Comparison of ENCODE assay signal across 9 mouse cellular contexts in genomic region chr10:29534830-29535227, GRCm38 (mm10). TPM values are rescaled to one million over a fixed set of nuclear protein-coding genes. Genes with fewer than 3 reads are reported as not detected.
DNase-seq lines count a peak whose midpoint lies in the region; ATAC-seq and TF ChIP-seq lines count a peak whose summit lies in the region.
"Had no signal": no experiment of that assay in that cellular context is flagged by ENCODE, and none has a peak within 500 bp of the region (broad histone marks: within the 10 kb centered on the region; RNA-seq: fewer than 3 reads in every experiment).

No protein-coding gene starts in this region.

- DNase-seq in kidney, postnatal 0 days (ENCODE audit: low spot score) = peak; percentile 36
- no peak for DNase-seq in kidney, adult 11 months
- peak; percentile 48 for DNase-seq in limb, embryonic 10.5 days (ENCODE audit: low spot score)
- no peak for DNase-seq in ovary, postnatal 36 days (ENCODE audit: low spot score)
- DNase-seq in B cell, adult 2 months = no peak

- H3K4me2 ChIP-seq in kidney, postnatal 0 days (ENCODE audit: low read length) = peak overlapping the region; percentile 93
- peak overlapping the region; percentile 91 for H3K4me2 ChIP-seq in embryonic facial prominence, embryonic 13.5 days

- peak overlapping the region; percentile 55 for H3K4me3 ChIP-seq in kidney, postnatal 0 days (replicated peaks; ENCODE audit: low read depth, low read length)
- H3K4me3 ChIP-seq in embryonic facial prominence, embryonic 13.5 days = peak overlapping the region; percentile 78
- peak overlapping the region; percentile 74 for H3K4me3 ChIP-seq in limb, embryonic 10.5 days
- H3K4me3 ChIP-seq in olfactory bulb, adult 2 months (ENCODE audit: insufficient read depth, low read depth, low read length) = peak overlapping the region; percentile 92

- TF ChIP-seq CTCF in kidney, postnatal 0 days (IDR thresholded peaks at IDR 0.05; ENCODE audit: low read depth) = no peak
- TF ChIP-seq CTCF in olfactory bulb, adult 2 months (IDR thresholded peaks at IDR 0.05; ENCODE audit: insufficient read depth, low read depth, low read length) = no peak

- no peak for TF ChIP-seq POLR2A in olfactory bulb, adult 2 months (IDR thresholded peaks at IDR 0.05; ENCODE audit: insufficient read depth, low read depth, low read length)

- no peaks in the 10 kb centered on the region for H3K36me3 ChIP-seq in kidney, postnatal 0 days (ENCODE audit: insufficient read depth, low read length)
- H3K36me3 ChIP-seq in embryonic facial prominence, embryonic 13.5 days = no peaks in the 10 kb centered on the region
- H3K36me3 ChIP-seq in limb, embryonic 10.5 days = no peaks in the 10 kb centered on the region

- H3K4me1 ChIP-seq in kidney, postnatal 0 days (replicated peaks; ENCODE audit: insufficient read depth, low read length) = peaks cover 11% of the 10 kb centered on the region
- H3K4me1 ChIP-seq in embryonic facial prominence, embryonic 13.5 days = peaks cover 18% of the 10 kb centered on the region; the same call in 1 of the 2 replicates
- peaks cover 36% of the 10 kb centered on the region for H3K4me1 ChIP-seq in limb, embryonic 10.5 days
- peaks cover 12% of the 10 kb centered on the region; the same call in 1 of the 2 replicates for H3K4me1 ChIP-seq in olfactory bulb, adult 2 months (ENCODE audit: control insufficient read depth, insufficient read depth, low read length)

- peaks cover 8% of the 10 kb centered on the region for H3K27me3 ChIP-seq in kidney, postnatal 0 days (ENCODE audit: insufficient read depth, low read length)
- H3K27me3 ChIP-seq in embryonic facial prominence, embryonic 13.5 days = peaks cover 12% of the 10 kb centered on the region; the same call in 1 of the 2 replicates
- peaks cover 20% of the 10 kb centered on the region; the same call in 1 of the 2 replicates for H3K27me3 ChIP-seq in limb, embryonic 10.5 days (ENCODE audit: low read depth, poor library complexity, severe bottlenecking)

- 1% methylated on average over 7 of the region's 7 CpGs for WGBS in kidney, postnatal 0 days
- 0% methylated on average over 7 of the region's 7 CpGs for WGBS in embryonic facial prominence, embryonic 13.5 days
- WGBS in limb, embryonic 10.5 days = 0% methylated on average over 7 of the region's 7 CpGs
- 2% methylated on average over 7 of the region's 7 CpGs for WGBS in olfactory bulb, adult 2 months

- H3K9ac ChIP-seq in kidney, postnatal 0 days (ENCODE audit: low read depth, low read length) = no peak overlapping the region
- peak overlapping the region; percentile 82 for H3K9ac ChIP-seq in embryonic facial prominence, embryonic 13.5 days

- no peak overlapping the region for H3K27ac ChIP-seq in kidney, postnatal 0 days
- H3K27ac ChIP-seq in embryonic facial prominence, embryonic 13.5 days = no peak overlapping the region
- peak overlapping the region; percentile 85 for H3K27ac ChIP-seq in limb, embryonic 10.5 days
- H3K27ac ChIP-seq in olfactory bulb, adult 2 months (ENCODE audit: insufficient read depth, low read depth, low read length) = no peak overlapping the region

- ATAC-seq in kidney, postnatal 0 days (replicated peaks; ENCODE audit: low FRiP score, low read depth) = peak; percentile 50; the same call in 1 of the 2 replicates
- no peak for ATAC-seq in embryonic facial prominence, embryonic 13.5 days (ENCODE audit: insufficient number of reproducible peaks, insufficient read depth, low FRiP score, low TSS enrichment, low read depth)
- ATAC-seq in monocyte, adult 5-6 weeks (replicated peaks; ENCODE audit: insufficient number of reproducible peaks, low FRiP score, low TSS enrichment, poor library complexity, severe bottlenecking) = no peak

- H3K9me3 ChIP-seq in kidney, postnatal 0 days (replicated peaks; ENCODE audit: low read length) = no peaks in the 10 kb centered on the region
- no peaks in the 10 kb centered on the region for H3K9me3 ChIP-seq in embryonic facial prominence, embryonic 13.5 days
- no peaks in the 10 kb centered on the region for H3K9me3 ChIP-seq in limb, embryonic 10.5 days (replicated peaks)

RNA-seq across cellular contexts. Expression of gene Rspo3, which starts 0.8 kb away (rescaled TPM):
- 8.6 and 10.3 TPM in 2 replicates for polyA plus RNA-seq in kidney, postnatal 0 days (2015; fragmentation: Nextera tagmentation; extraction: Ambion mirVana)
- polyA plus RNA-seq in embryonic facial prominence, embryonic 13.5 days (2015; fragmentation: Nextera tagmentation; extraction: Ambion mirVana) = 20.2 and 23.2 TPM in 2 replicates
- 8.3 and 12.2 TPM in 2 replicates for polyA plus RNA-seq in limb, embryonic 10.5 days (2016; fragmentation: Nextera tagmentation; extraction: Ambion mirVana)
- polyA plus RNA-seq in olfactory bulb, adult 2 months (2012; ENCODE audit: insufficient read depth, insufficient read length, low replicate concordance, missing spikeins) = not detected in 2 replicates
- total RNA-seq in monocyte, adult 5-6 weeks (2017) = not detected in 3 replicates
- total RNA-seq: hematopoietic stem cell, adult 5-6 weeks had no signal

Comparison
In these comparisons a context has a peak if more than half of its experiments do, and no peak if none do; other contexts are left out.
1. DNase-seq: peak in kidney, postnatal 0 days (single experiment) and limb, embryonic 10.5 days (single experiment); none in kidney, adult 11 months (single experiment), ovary, postnatal 36 days (single experiment) and B cell, adult 2 months (0 of 2).
2. Peak in every context shown above with its lines, with median percentiles within 50 percentile points of each other: H3K4me3 ChIP-seq.